Mouse (Mus musculus) embryonic facial prominence, embryonic 10.5 days (tissue): ENCODE measurements around the gene Celf2. TPM values are rescaled to one million over a fixed set of nuclear protein-coding genes. Genes with fewer than 3 reads are reported as not detected.

ENCODE experiments used
- DNase-seq: peaks from one replicate; pipeline ENCODE4 v3.0.0-alpha.2; 2017; ENCODE audit warnings: low spot score
- H3K27ac ChIP-seq: fragments of 300-500 bp; sonication (generic); replicated peaks from 2 replicates; pipeline ENCODE4 v1.5.1; 2016; ENCODE audit warnings: mild to moderate bottlenecking
- H3K27me3 ChIP-seq: fragments of 300-500 bp; sonication (generic); replicated peaks from 2 replicates; pipeline ENCODE4 v1.6.1; 2016; ENCODE audit warnings: low read depth, mild to moderate bottlenecking; ENCODE audit not compliant: poor library complexity, severe bottlenecking
- H3K36me3 ChIP-seq: fragments of 300-500 bp; sonication (generic); replicated peaks from 2 replicates; pipeline ENCODE4 v1.6.1; 2016; ENCODE audit warnings: mild to moderate bottlenecking, moderate library complexity
- H3K4me1 ChIP-seq: fragments of 300-500 bp; sonication (generic); 2 replicates; pipeline ENCODE4 v1.6.1; 2016
- H3K4me3 ChIP-seq: fragments of 300-500 bp; sonication (generic); 2 replicates; pipeline ENCODE4 v1.5.1; 2016; ENCODE audit warnings: mild to moderate bottlenecking, moderate library complexity
- H3K9me3 ChIP-seq: fragments of 300-500 bp; sonication (generic); 2 replicates; pipeline ENCODE4 v1.6.1; 2016; ENCODE audit warnings: mild to moderate bottlenecking
- WGBS: fragments of 180-500 bp; shearing (Covaris S2); methylation state at CpG from one replicate; pipeline ENCODE4 v1.1.7; 2016; 5-methylcytosine and 5-hydroxymethylcytosine counted together
- polyA plus RNA-seq: library from polyadenylated mRNA; unstranded; fragments of >200 nt; fragmentation: Nextera tagmentation; extraction: Ambion mirVana; gene quantifications from 2 replicates; pipeline ENCODE4 v1.2.1, GENCODE M21; 2016

Gene Celf2
- polyA plus RNA-seq, 1 experiment from 2014 or later = 27.7 TPM

- WGBS = 83% methylated on average over 6 of the region's 6 CpGs
- no peak overlapping the region for H3K27ac ChIP-seq
Measured at GRCm38 (mm10) chr2:7222886-7223285, 286.5 kb downstream of the Celf2 start.

GRCm38 (mm10) chr2:7221856-7222255 is 287.5 kb downstream of the Celf2 start:
- WGBS = 85% methylated on average over 1 of the region's 1 CpGs
- Histone ChIP-seq H3K4me3 (no peak overlapping the region), H3K4me1 (peaks cover 17% of the 10 kb centered on the region), H3K27ac (no peak overlapping the region), H3K9me3 (no peaks in the 10 kb centered on the region), H3K27me3 (no peaks in the 10 kb centered on the region), H3K36me3 (no peaks in the 10 kb centered on the region)
- no peak for DNase-seq

More at GRCm38 (mm10) chr2:7222886-7223285, 286.5 kb downstream of the Celf2 start:
- no peaks in the 10 kb centered on the region for H3K27me3 ChIP-seq
- no peaks in the 10 kb centered on the region for H3K9me3 ChIP-seq
- no peak for DNase-seq
- peaks cover 17% of the 10 kb centered on the region for H3K4me1 ChIP-seq
- no peaks in the 10 kb centered on the region for H3K36me3 ChIP-seq
- no peak overlapping the region for H3K4me3 ChIP-seq

GRCm38 (mm10) chr2:7218101-7218500 is 291.3 kb downstream of the Celf2 start:
- Histone ChIP-seq H3K27me3 (no peaks in the 10 kb centered on the region), H3K4me1 (no peaks in the 10 kb centered on the region), H3K36me3 (no peaks in the 10 kb centered on the region), H3K27ac (no peak overlapping the region), H3K4me3 (no peak overlapping the region), H3K9me3 (no peaks in the 10 kb centered on the region)
- no peak for DNase-seq
- 96% methylated on average over 2 of the region's 2 CpGs for WGBS

GRCm38 (mm10) chr2:7207691-7208504 is 301.5 kb downstream of the Celf2 start:
- Histone ChIP-seq H3K36me3 (no peaks in the 10 kb centered on the region), H3K9me3 (no peaks in the 10 kb centered on the region), H3K27me3 (no peaks in the 10 kb centered on the region), H3K4me3 (no peak overlapping the region), H3K4me1 (peaks cover 7% of the 10 kb centered on the region; the same call in 1 of the 2 replicates), H3K27ac (no peak overlapping the region)
- DNase-seq = peak; percentile 17
- 70% methylated on average over 15 of the region's 15 CpGs for WGBS

- Histone ChIP-seq H3K36me3 (no peaks in the 10 kb centered on the region), H3K27me3 (no peaks in the 10 kb centered on the region), H3K9me3 (no peaks in the 10 kb centered on the region), H3K4me3 (no peak overlapping the region), H3K4me1 (no peaks in the 10 kb centered on the region), H3K27ac (no peak overlapping the region)
- DNase-seq = no peak
- 87% methylated on average over 2 of the region's 2 CpGs for WGBS
Measured at GRCm38 (mm10) chr2:7193413-7193812, 315.9 kb downstream of the Celf2 start.

- no peak overlapping the region for H3K27ac ChIP-seq
- H3K36me3 ChIP-seq = no peaks in the 10 kb centered on the region
- no peak for DNase-seq
- H3K9me3 ChIP-seq = no peaks in the 10 kb centered on the region
- WGBS = 79% methylated on average over 1 of the region's 1 CpGs
- no peaks in the 10 kb centered on the region for H3K27me3 ChIP-seq
- no peaks in the 10 kb centered on the region for H3K4me1 ChIP-seq
- H3K4me3 ChIP-seq = no peak overlapping the region
Measured at GRCm38 (mm10) chr2:7179186-7179585, 330.2 kb downstream of the Celf2 start.

- H3K36me3 ChIP-seq = no peaks in the 10 kb centered on the region
- no peaks in the 10 kb centered on the region; the same call in 1 of the 2 replicates for H3K27me3 ChIP-seq
- DNase-seq = no peak
- H3K4me3 ChIP-seq = no peak overlapping the region
- H3K9me3 ChIP-seq = no peaks in the 10 kb centered on the region
- WGBS = 85% methylated on average over 11 of the region's 11 CpGs
- no peak overlapping the region for H3K27ac ChIP-seq
- no peaks in the 10 kb centered on the region for H3K4me1 ChIP-seq
Measured at GRCm38 (mm10) chr2:7173271-7174064, 335.9 kb downstream of the Celf2 start.

GRCm38 (mm10) chr2:7171087-7171696 is 338.2 kb downstream of the Celf2 start:
- DNase-seq = peak; percentile 32
- H3K9me3 ChIP-seq = no peaks in the 10 kb centered on the region
- no peak overlapping the region for H3K4me3 ChIP-seq
- H3K27me3 ChIP-seq = no peaks in the 10 kb centered on the region; the same call in 1 of the 2 replicates
- no peaks in the 10 kb centered on the region for H3K36me3 ChIP-seq
- WGBS = 41% methylated on average over 8 of the region's 8 CpGs
- no peak overlapping the region for H3K27ac ChIP-seq
- H3K4me1 ChIP-seq = no peaks in the 10 kb centered on the region

GRCm38 (mm10) chr2:7165786-7166185 is 343.6 kb downstream of the Celf2 start:
- 83% methylated on average over 3 of the region's 3 CpGs for WGBS
- Histone ChIP-seq H3K4me1 (no peaks in the 10 kb centered on the region), H3K36me3 (no peaks in the 10 kb centered on the region), H3K4me3 (no peak overlapping the region), H3K27me3 (no peaks in the 10 kb centered on the region; the same call in 1 of the 2 replicates), H3K27ac (no peak overlapping the region), H3K9me3 (no peaks in the 10 kb centered on the region)
- no peak for DNase-seq

GRCm38 (mm10) chr2:7160108-7160507 is 349.3 kb downstream of the Celf2 start:
- DNase-seq = no peak
- Histone ChIP-seq H3K4me1 (no peaks in the 10 kb centered on the region), H3K27me3 (no peaks in the 10 kb centered on the region), H3K27ac (no peak overlapping the region), H3K4me3 (no peak overlapping the region), H3K36me3 (no peaks in the 10 kb centered on the region), H3K9me3 (no peaks in the 10 kb centered on the region)
- 81% methylated on average over 6 of the region's 6 CpGs for WGBS

- H3K4me3 ChIP-seq = no peak overlapping the region
- no peaks in the 10 kb centered on the region for H3K4me1 ChIP-seq
- no peaks in the 10 kb centered on the region for H3K27me3 ChIP-seq
- no peaks in the 10 kb centered on the region for H3K36me3 ChIP-seq
- no peak for DNase-seq
- no peaks in the 10 kb centered on the region for H3K9me3 ChIP-seq
- WGBS = 87% methylated on average over 3 of the region's 3 CpGs
- no peak overlapping the region for H3K27ac ChIP-seq
Measured at GRCm38 (mm10) chr2:7147303-7147702, 362.1 kb downstream of the Celf2 start.

GRCm38 (mm10) chr2:7145541-7146043 is 363.8 kb downstream of the Celf2 start:
- no peak overlapping the region for H3K27ac ChIP-seq
- 89% methylated on average over 4 of the region's 4 CpGs for WGBS
- H3K27me3 ChIP-seq = no peaks in the 10 kb centered on the region
- DNase-seq = no peak
- no peaks in the 10 kb centered on the region for H3K4me1 ChIP-seq
- no peaks in the 10 kb centered on the region for H3K36me3 ChIP-seq
- H3K9me3 ChIP-seq = no peaks in the 10 kb centered on the region
- no peak overlapping the region for H3K4me3 ChIP-seq
